Mouse (Mus musculus): ENCODE measurements around the gene Nt5c3b. TPM values are rescaled to one million over a fixed set of nuclear protein-coding genes. Genes with fewer than 3 reads are reported as not detected.

Nt5c3b gene
- total RNA-seq, 1 experiment, result 27.4 TPM

GRCm38 (mm10) chr11:100471352-100472196 lies 30.0 kb upstream of the Nt5c3b start:
- H3K4me3 ChIP-seq (ENCODE audit: insufficient read depth in 1 of 2, low read depth in 1 of 2, low read length in 2 of 2, poor library complexity in 1 of 2, severe bottlenecking in 1 of 2), result peak overlapping the region; percentile 90 to 98
- H3K27ac ChIP-seq (ENCODE audit: insufficient read depth, low read depth, low read length, poor library complexity, severe bottlenecking), result no peak overlapping the region
- H3K9me3 ChIP-seq (ENCODE audit: control insufficient read depth, insufficient read depth, low read depth, low read length), result no peaks in the 10 kb centered on the region
- no peak for DNase-seq (ENCODE audit: low read depth, low spot score)
- peaks cover 0 to 2% of the 10 kb centered on the region in 2 experiments; a peak in 1 of 4 replicates for H3K4me1 ChIP-seq (ENCODE audit: control insufficient read depth in 2 of 2, insufficient read depth in 2 of 2, low read length in 2 of 2, poor library complexity in 1 of 2)
- TF ChIP-seq ZNF384 (IDR thresholded peaks at IDR 0.05; ENCODE audit: low read depth, low read length), result no peak
- no peak for TF ChIP-seq CHD2 (IDR thresholded peaks at IDR 0.05; ENCODE audit: low read depth, low read length)
- TF ChIP-seq MAFK (IDR thresholded peaks at IDR 0.05; ENCODE audit: insufficient read depth, low read depth, low read length), result no peak
- TF ChIP-seq HCFC1 (IDR thresholded peaks at IDR 0.05; ENCODE audit: borderline replicate concordance, insufficient read depth, low read length), result no peak
- TF ChIP-seq ZC3H11A (IDR thresholded peaks at IDR 0.05; ENCODE audit: borderline replicate concordance, low read depth, low read length), result no peak
- H3K36me3 ChIP-seq (ENCODE audit: control insufficient read depth, insufficient read depth, low read length, poor library complexity, severe bottlenecking), result peaks cover 3% of the 10 kb centered on the region; the same call in 1 of the 2 replicates
- peak overlapping the region; percentile 90 for H3K9ac ChIP-seq (ENCODE audit: insufficient read depth, low read depth, low read length, poor library complexity, severe bottlenecking)
- in situ Hi-C loops (cut with MboI; ENCODE audit: low sequenced_read_pairs in 2 of 2, unreplicated experiment in 2 of 2), result no loop called here

- in situ Hi-C loops (cut with MboI; ENCODE audit: low sequenced_read_pairs in 2 of 2, unreplicated experiment in 2 of 2), result no loop called here
Measured at GRCm38 (mm10) chr11:100465833-100466232, 24.2 kb upstream of the Nt5c3b start.

GRCm38 (mm10) chr11:100465229-100465792 lies 23.7 kb upstream of the Nt5c3b start:
- Histone ChIP-seq H3K36me3 (ENCODE audit: control insufficient read depth, insufficient read depth, low read length, poor library complexity, severe bottlenecking) (peaks cover 13% of the 10 kb centered on the region; the same call in 1 of the 2 replicates), H3K4me1 (ENCODE audit: control insufficient read depth in 2 of 2, insufficient read depth in 2 of 2, low read length in 2 of 2, poor library complexity in 1 of 2) (no peaks in the 10 kb centered on the region), H3K9ac (ENCODE audit: insufficient read depth, low read depth, low read length, poor library complexity, severe bottlenecking) (no peak overlapping the region), H3K9me3 (ENCODE audit: control insufficient read depth, insufficient read depth, low read depth, low read length) (no peaks in the 10 kb centered on the region), H3K27ac (ENCODE audit: insufficient read depth, low read depth, low read length, poor library complexity, severe bottlenecking) (no peak overlapping the region), H3K4me3 (ENCODE audit: insufficient read depth in 1 of 2, low read depth in 1 of 2, low read length in 2 of 2, poor library complexity in 1 of 2, severe bottlenecking in 1 of 2) (no peak overlapping the region)
- in situ Hi-C loops (cut with MboI; ENCODE audit: low sequenced_read_pairs in 2 of 2, unreplicated experiment in 2 of 2), result no loop called here
- TF ChIP-seq MAFK (IDR thresholded peaks at IDR 0.05; ENCODE audit: insufficient read depth, low read depth, low read length) (no peak), ZC3H11A (IDR thresholded peaks at IDR 0.05; ENCODE audit: borderline replicate concordance, low read depth, low read length) (no peak), HCFC1 (IDR thresholded peaks at IDR 0.05; ENCODE audit: borderline replicate concordance, insufficient read depth, low read length) (no peak), ZNF384 (IDR thresholded peaks at IDR 0.05; ENCODE audit: low read depth, low read length) (no peak), CHD2 (IDR thresholded peaks at IDR 0.05; ENCODE audit: low read depth, low read length) (no peak)
- DNase-seq (ENCODE audit: low read depth, low spot score), result no peak

More at GRCm38 (mm10) chr11:100465833-100466232, 24.2 kb upstream of the Nt5c3b start:
- H3K9ac ChIP-seq (ENCODE audit: insufficient read depth, low read depth, low read length, poor library complexity, severe bottlenecking), result no peak overlapping the region
- no peak overlapping the region for H3K4me3 ChIP-seq (ENCODE audit: insufficient read depth in 1 of 2, low read depth in 1 of 2, low read length in 2 of 2, poor library complexity in 1 of 2, severe bottlenecking in 1 of 2)
- peaks cover 13% of the 10 kb centered on the region; the same call in 1 of the 2 replicates for H3K36me3 ChIP-seq (ENCODE audit: control insufficient read depth, insufficient read depth, low read length, poor library complexity, severe bottlenecking)
- H3K4me1 ChIP-seq (ENCODE audit: control insufficient read depth in 2 of 2, insufficient read depth in 2 of 2, low read length in 2 of 2, poor library complexity in 1 of 2), result peaks cover 0 to under 1% of the 10 kb centered on the region in 2 experiments; a peak in 1 of 4 replicates
- H3K9me3 ChIP-seq (ENCODE audit: control insufficient read depth, insufficient read depth, low read depth, low read length), result no peaks in the 10 kb centered on the region
- TF ChIP-seq ZC3H11A (IDR thresholded peaks at IDR 0.05; ENCODE audit: borderline replicate concordance, low read depth, low read length) (no peak), CHD2 (IDR thresholded peaks at IDR 0.05; ENCODE audit: low read depth, low read length) (no peak), HCFC1 (IDR thresholded peaks at IDR 0.05; ENCODE audit: borderline replicate concordance, insufficient read depth, low read length) (no peak), MAFK (IDR thresholded peaks at IDR 0.05; ENCODE audit: insufficient read depth, low read depth, low read length) (no peak), ZNF384 (IDR thresholded peaks at IDR 0.05; ENCODE audit: low read depth, low read length) (no peak)
- H3K27ac ChIP-seq (ENCODE audit: insufficient read depth, low read depth, low read length, poor library complexity, severe bottlenecking), result no peak overlapping the region
- DNase-seq (ENCODE audit: low read depth, low spot score), result no peak

GRCm38 (mm10) chr11:100462699-100463098 lies 21.1 kb upstream of the Nt5c3b start:
- Histone ChIP-seq H3K9me3 (ENCODE audit: control insufficient read depth, insufficient read depth, low read depth, low read length) (no peaks in the 10 kb centered on the region), H3K27ac (ENCODE audit: insufficient read depth, low read depth, low read length, poor library complexity, severe bottlenecking) (no peak overlapping the region; the same call in 1 of the 2 replicates), H3K36me3 (ENCODE audit: control insufficient read depth, insufficient read depth, low read length, poor library complexity, severe bottlenecking) (peaks cover 13% of the 10 kb centered on the region), H3K4me3 (ENCODE audit: insufficient read depth in 1 of 2, low read depth in 1 of 2, low read length in 2 of 2, poor library complexity in 1 of 2, severe bottlenecking in 1 of 2) (no peak overlapping the region), H3K4me1 (ENCODE audit: control insufficient read depth in 2 of 2, insufficient read depth in 2 of 2, low read length in 2 of 2, poor library complexity in 1 of 2) (no peaks in the 10 kb centered on the region), H3K9ac (ENCODE audit: insufficient read depth, low read depth, low read length, poor library complexity, severe bottlenecking) (no peak overlapping the region)
- in situ Hi-C loops (cut with MboI; ENCODE audit: low sequenced_read_pairs in 2 of 2, unreplicated experiment in 2 of 2), result no loop called here
- DNase-seq (ENCODE audit: low read depth, low spot score), result no peak
- no peak for TF ChIP-seq ZNF384 (IDR thresholded peaks at IDR 0.05; ENCODE audit: low read depth, low read length)
- no peak for TF ChIP-seq CHD2 (IDR thresholded peaks at IDR 0.05; ENCODE audit: low read depth, low read length)
- TF ChIP-seq ZC3H11A (IDR thresholded peaks at IDR 0.05; ENCODE audit: borderline replicate concordance, low read depth, low read length), result no peak
- no peak for TF ChIP-seq HCFC1 (IDR thresholded peaks at IDR 0.05; ENCODE audit: borderline replicate concordance, insufficient read depth, low read length)
- TF ChIP-seq MAFK (IDR thresholded peaks at IDR 0.05; ENCODE audit: insufficient read depth, low read depth, low read length), result no peak
